Mouse (Mus musculus) forebrain, embryonic 11.5 days (tissue): Measurements from ENCODE around the gene Inafm2. TPM values are rescaled to one million over a fixed set of nuclear protein-coding genes. Genes with fewer than 3 reads are reported as not detected.

Experiments used
- ATAC-seq: fragments of 200-750 bp; cut with Nextera tagmentation; replicated peaks from 2 replicates; pipeline ENCODE4 v1.8.0; 2017; ENCODE audit warnings: moderate TSS enrichment; ENCODE audit not compliant: low FRiP score
- DNase-seq: peaks from one replicate; pipeline ENCODE4 v3.0.0-alpha.2; 2017; ENCODE audit warnings: low spot score
- H3K27ac ChIP-seq: fragments of 300-500 bp; sonication (generic); 2 replicates; pipeline ENCODE4 v1.5.1; 2014; ENCODE audit warnings: low read depth, low read length
- H3K27me3 ChIP-seq: fragments of 300-500 bp; sonication (generic); 2 replicates; pipeline ENCODE4 v1.6.1; 2014; ENCODE audit warnings: mild to moderate bottlenecking, low read length, mixed read lengths; ENCODE audit not compliant: control insufficient read depth, insufficient read depth
- H3K36me3 ChIP-seq: fragments of 300-500 bp; sonication (generic); 2 replicates; pipeline ENCODE4 v1.6.1; 2014; ENCODE audit warnings: mild to moderate bottlenecking, low read length, moderate library complexity, mixed read lengths; ENCODE audit not compliant: control insufficient read depth, insufficient read depth
- H3K4me1 ChIP-seq: fragments of 300-500 bp; sonication (generic); replicated peaks from 2 replicates; pipeline ENCODE4 v1.6.1; 2014; ENCODE audit warnings: low read length, mixed read lengths; ENCODE audit not compliant: control insufficient read depth, insufficient read depth
- H3K4me2 ChIP-seq: fragments of 300-500 bp; sonication (generic); 2 replicates; pipeline ENCODE4 v1.6.1; 2014; ENCODE audit warnings: low read depth, mild to moderate bottlenecking, low read length, moderate library complexity, mixed read lengths; ENCODE audit not compliant: severe bottlenecking
- H3K4me3 ChIP-seq: fragments of 300-500 bp; sonication (generic); 2 replicates; pipeline ENCODE4 v1.5.1; 2014; ENCODE audit warnings: low read depth, low read length
- H3K9ac ChIP-seq: fragments of 300-500 bp; sonication (generic); 2 replicates; pipeline ENCODE4 v1.6.1; 2014; ENCODE audit warnings: low read length
- H3K9me3 ChIP-seq: fragments of 300-500 bp; sonication (generic); 2 replicates; pipeline ENCODE4 v1.6.1; 2016; ENCODE audit warnings: low read length, mixed read lengths; ENCODE audit not compliant: control insufficient read depth
- WGBS: fragments of 180-500 bp; shearing (Covaris S2); extraction: QIAGEN DNeasy Blood & Tissue Kit; methylation state at CpG from one replicate; pipeline ENCODE4 v1.1.7; 2014; 5-methylcytosine and 5-hydroxymethylcytosine counted together
- polyA plus RNA-seq: library from polyadenylated mRNA; unstranded; fragments of >200 nt; fragmentation: Nextera tagmentation; extraction: Ambion mirVana; gene quantifications from 2 replicates; pipeline ENCODE4 v1.2.1, GENCODE M21; 2014

Gene Inafm2
- polyA plus RNA-seq, 1 experiment from 2014 or later = 30.4 TPM

DNA sequence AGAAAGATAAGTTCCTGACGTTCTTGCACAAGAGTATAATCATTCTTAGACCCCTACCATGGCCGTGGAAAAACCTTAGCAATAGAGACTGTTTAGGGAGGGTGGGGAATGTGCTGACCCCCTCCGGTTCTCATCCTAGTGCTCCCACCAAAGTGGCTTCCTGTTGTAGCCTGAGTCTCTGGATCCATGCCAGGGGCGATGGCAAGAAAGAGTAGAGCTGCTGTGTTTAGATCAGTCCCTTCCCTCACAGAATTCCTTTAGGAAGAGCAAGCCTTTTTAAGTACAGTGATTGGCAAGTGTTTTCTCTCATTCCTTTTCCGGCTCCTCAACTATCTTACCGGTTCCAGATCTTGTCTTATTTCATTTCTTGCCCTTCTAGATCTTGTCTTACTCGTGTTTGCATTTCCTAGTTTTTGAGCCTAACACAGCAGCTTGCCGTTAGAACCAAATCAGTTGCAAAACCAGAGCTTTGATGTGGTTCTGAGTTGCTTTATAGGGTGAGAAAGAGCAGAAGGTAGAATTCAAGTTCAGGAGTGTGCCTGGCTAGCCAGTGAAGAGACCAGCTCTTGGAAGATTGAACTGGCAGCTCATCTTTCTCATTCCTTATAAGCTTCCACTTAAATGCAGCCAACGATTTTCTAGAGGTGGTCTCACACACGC, 1.9 kb downstream of the Inafm2 start:
- peaks cover 24% of the 10 kb centered on the region for H3K4me1 ChIP-seq
- peaks cover 14% of the 10 kb centered on the region for H3K27me3 ChIP-seq
- WGBS = 45% methylated on average over 10 of the region's 10 CpGs
- no peak overlapping the region for H3K27ac ChIP-seq
- H3K9me3 ChIP-seq = no peaks in the 10 kb centered on the region
- H3K9ac ChIP-seq = no peak overlapping the region
- ATAC-seq (no peak), DNase-seq (no peak)
- H3K36me3 ChIP-seq = no peaks in the 10 kb centered on the region
- H3K4me2 ChIP-seq = peak overlapping the region; percentile 98; the same call in 1 of the 2 replicates
- peak overlapping the region; percentile 91; the same call in 1 of the 2 replicates for H3K4me3 ChIP-seq

DNA sequence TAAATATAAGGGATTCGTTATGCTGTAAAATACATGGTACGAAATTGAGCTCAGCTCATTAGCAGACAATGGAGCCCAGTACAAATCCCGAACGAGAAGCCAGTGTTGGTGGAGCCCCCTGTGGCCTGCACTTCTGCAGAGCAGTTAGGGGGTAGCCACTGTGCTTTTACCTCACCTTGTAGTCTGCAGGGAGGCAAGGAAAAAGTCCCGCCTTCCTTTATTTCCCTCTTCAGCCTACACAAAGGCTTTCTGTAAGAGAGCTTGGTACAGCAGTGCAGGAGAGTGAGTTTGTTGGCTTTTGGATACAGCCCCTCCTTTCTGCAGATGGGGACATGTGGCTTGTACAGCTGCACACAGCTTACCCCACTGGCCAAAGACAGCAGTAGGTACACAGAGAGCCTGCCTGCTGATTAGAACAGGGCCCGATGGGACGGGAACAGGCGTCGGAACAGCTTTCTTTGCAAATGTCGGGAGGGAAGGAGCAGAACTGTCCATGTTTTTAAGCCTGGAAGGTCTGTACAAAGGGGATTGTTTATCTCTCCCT, 3.9 kb downstream of the Inafm2 start:
- peaks cover 7% of the 10 kb centered on the region; the same call in 1 of the 2 replicates for H3K27me3 ChIP-seq
- H3K4me2 ChIP-seq = no peak overlapping the region
- no peaks in the 10 kb centered on the region for H3K9me3 ChIP-seq
- H3K4me1 ChIP-seq = peaks cover 24% of the 10 kb centered on the region
- no peak overlapping the region for H3K4me3 ChIP-seq
- H3K9ac ChIP-seq = peak overlapping the region; percentile 33; the same call in 1 of the 2 replicates
- DNase-seq (no peak), ATAC-seq (no peak; the same call in 1 of the 2 replicates)
- 17% methylated on average over 10 of the region's 10 CpGs for WGBS
- H3K27ac ChIP-seq = no peak overlapping the region
- H3K36me3 ChIP-seq = no peaks in the 10 kb centered on the region

DNA sequence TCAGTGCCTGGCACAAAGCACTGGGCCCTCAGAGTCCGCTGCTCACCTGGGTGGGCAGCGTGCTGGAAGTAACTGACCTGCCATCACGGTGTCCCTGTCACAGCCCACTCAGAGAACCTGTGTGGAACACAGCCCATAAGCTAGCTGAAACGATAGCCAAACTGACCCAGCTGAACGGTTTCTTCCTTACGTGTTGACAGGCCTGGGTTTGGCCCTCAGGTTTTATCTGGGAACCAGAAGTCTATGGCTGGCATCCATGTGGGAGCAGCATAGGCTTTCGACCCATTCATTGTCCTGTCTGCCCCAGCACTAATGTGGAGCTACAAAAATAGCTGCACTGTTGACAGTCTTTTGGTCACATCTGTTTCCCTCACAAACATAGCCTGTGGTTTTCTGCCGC, 4.9 kb downstream of the Inafm2 start:
- Histone ChIP-seq H3K27me3 (peaks cover 2% of the 10 kb centered on the region; the same call in 1 of the 2 replicates), H3K27ac (no peak overlapping the region), H3K4me3 (no peak overlapping the region), H3K4me2 (no peak overlapping the region), H3K9me3 (no peaks in the 10 kb centered on the region), H3K36me3 (no peaks in the 10 kb centered on the region), H3K9ac (no peak overlapping the region), H3K4me1 (peaks cover 17% of the 10 kb centered on the region)
- DNase-seq (no peak), ATAC-seq (no peak)
- WGBS = 87% methylated on average over 8 of the region's 8 CpGs

DNA sequence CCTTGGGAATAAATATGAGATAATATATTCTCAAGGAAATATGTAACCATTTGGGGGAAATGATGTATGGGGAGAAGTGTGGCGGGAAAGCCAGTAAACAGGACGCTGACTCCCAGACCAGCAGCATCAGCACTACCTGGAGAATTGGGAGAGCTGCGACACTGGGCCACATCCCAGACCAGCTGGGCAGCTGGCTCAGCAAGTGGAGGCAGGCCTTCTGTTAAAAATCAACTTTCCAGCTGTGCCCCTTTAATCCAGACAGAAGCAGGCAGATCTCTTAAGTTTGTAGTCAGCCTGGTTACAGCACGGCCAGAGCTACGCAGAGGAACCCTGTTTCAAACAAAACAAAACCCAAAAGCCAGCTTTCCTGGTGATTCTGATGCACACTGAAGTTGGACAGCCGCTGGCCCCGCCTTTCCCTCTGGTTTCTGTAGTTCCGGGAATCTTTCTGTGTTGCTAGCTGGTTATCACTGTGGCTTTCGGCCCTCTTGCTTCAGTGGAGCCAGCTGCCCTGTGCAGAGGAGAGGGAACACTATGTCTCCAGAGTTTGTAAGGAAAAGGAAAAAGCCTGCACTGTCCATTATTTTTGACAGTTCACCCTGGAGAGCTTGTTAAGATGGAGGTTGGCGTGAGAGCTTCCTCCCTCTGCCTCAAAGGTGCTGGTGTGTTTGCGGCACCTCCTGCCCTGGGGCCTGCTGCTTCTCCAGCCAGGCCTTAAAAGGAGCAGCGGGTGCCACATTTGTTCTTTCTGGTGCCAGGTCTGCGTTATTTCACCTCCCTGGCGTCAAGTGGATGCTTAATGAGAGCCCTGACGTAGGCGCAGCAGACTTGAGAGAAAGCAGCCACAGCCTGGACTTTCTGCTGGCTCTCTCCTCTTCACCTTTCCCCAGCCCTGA, 6.6 kb downstream of the Inafm2 start:
- H3K36me3 ChIP-seq = no peaks in the 10 kb centered on the region
- DNase-seq = no peak
- no peaks in the 10 kb centered on the region for H3K9me3 ChIP-seq
- no peak overlapping the region for H3K4me2 ChIP-seq
- H3K27me3 ChIP-seq = peaks cover 2% of the 10 kb centered on the region; the same call in 1 of the 2 replicates
- ATAC-seq = no peak
- H3K9ac ChIP-seq = no peak overlapping the region
- 75% methylated on average over 16 of the region's 16 CpGs for WGBS
- H3K4me1 ChIP-seq = peaks cover 17% of the 10 kb centered on the region
- no peak overlapping the region for H3K27ac ChIP-seq
- H3K4me3 ChIP-seq = no peak overlapping the region

DNA sequence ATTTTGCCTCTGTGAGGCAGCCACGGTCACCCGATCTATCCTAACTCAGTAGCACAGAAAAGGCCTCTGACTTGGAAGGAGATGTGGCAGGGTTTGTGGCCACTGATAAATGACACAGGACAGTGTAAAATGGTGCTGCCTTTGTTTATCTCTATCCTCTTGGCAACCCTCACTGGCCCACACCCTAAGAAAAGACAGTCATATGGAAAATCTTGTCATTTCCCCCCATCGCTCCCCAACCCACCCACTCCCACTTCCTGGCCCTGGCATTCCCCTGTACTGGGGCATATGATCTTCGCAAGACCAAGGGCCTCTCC, 7.2 kb downstream of the Inafm2 start:
- H3K4me3 ChIP-seq = no peak overlapping the region
- peaks cover 12% of the 10 kb centered on the region for H3K4me1 ChIP-seq
- 82% methylated on average over 4 of the region's 4 CpGs for WGBS
- ATAC-seq (no peak), DNase-seq (no peak)
- H3K27ac ChIP-seq = no peak overlapping the region
- no peaks in the 10 kb centered on the region for H3K9me3 ChIP-seq
- no peaks in the 10 kb centered on the region for H3K36me3 ChIP-seq
- H3K9ac ChIP-seq = no peak overlapping the region
- no peak overlapping the region for H3K4me2 ChIP-seq
- peaks cover 2% of the 10 kb centered on the region; the same call in 1 of the 2 replicates for H3K27me3 ChIP-seq

DNA sequence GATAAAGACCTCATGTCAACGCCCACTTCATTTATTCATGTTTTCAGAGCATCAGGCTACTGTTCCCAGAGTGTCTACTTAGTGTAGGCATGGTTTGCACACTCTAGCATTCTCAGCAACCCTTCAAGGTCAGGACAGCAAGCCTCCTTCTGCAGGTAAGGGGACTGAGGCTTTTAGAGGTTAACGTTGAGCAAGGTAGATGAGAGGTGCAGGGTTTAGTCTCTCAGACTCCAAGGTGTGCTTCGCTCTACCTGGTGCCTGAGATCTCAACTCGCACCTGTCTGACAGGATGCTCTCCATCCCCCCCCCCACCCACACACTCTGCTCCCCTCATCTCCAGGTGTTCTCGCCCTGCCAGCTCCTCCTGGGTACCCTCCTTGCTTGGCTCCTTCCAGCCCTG, 8.6 kb downstream of the Inafm2 start:
- Histone ChIP-seq H3K4me1 (peaks cover 4% of the 10 kb centered on the region; the same call in 1 of the 2 replicates), H3K9me3 (no peaks in the 10 kb centered on the region), H3K27me3 (no peaks in the 10 kb centered on the region), H3K9ac (no peak overlapping the region), H3K4me3 (no peak overlapping the region), H3K4me2 (no peak overlapping the region), H3K27ac (no peak overlapping the region), H3K36me3 (no peaks in the 10 kb centered on the region)
- ATAC-seq = no peak
- no peak for DNase-seq
- WGBS = 84% methylated on average over 5 of the region's 5 CpGs

DNA sequence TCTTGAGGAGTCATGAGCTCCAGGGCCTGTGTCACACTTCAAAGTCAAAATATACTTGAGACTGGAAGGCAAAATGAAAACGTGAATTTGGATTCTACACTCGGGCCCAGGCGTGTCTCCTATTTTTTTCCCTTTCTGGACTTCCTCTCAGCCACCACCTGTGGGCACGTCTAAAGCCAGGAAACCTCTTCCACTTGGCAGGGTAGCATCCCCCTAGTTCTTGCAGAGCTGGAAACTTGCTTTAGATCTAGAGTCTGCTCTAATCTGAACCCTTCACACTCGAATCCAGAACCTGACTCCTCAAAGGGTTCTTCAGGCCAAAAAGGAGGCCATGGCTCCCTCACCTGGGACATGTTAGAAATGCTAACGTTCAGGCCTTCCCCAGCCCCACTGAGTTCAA, 9.8 kb downstream of the Inafm2 start:
- H3K9me3 ChIP-seq = no peaks in the 10 kb centered on the region
- no peaks in the 10 kb centered on the region for H3K36me3 ChIP-seq
- no peak overlapping the region for H3K4me3 ChIP-seq
- no peak overlapping the region for H3K4me2 ChIP-seq
- DNase-seq (no peak), ATAC-seq (no peak)
- H3K4me1 ChIP-seq = no peaks in the 10 kb centered on the region
- no peak overlapping the region for H3K9ac ChIP-seq
- WGBS = 83% methylated on average over 6 of the region's 6 CpGs
- no peak overlapping the region for H3K27ac ChIP-seq
- no peaks in the 10 kb centered on the region for H3K27me3 ChIP-seq

DNA sequence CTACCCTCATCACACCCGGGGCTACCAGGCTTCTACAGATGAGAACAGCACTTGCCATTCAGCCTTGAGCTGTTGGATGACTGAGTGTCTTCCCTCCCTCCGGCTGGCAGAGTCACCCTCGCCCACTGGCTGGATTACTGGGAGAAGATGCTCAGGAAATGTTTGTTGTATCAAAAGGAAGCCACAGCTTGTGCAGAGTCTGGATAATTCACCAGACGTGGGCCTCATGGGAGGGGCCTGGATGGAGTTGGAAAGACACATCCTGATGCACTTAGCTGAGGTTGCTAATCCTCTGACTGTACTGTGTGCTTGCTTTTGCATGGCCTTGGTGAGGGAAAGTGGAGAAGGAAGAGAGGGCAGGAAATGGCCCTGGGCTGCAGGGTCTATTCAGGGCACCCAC, 10.5 kb downstream of the Inafm2 start:
- H3K4me2 ChIP-seq = no peak overlapping the region
- no peaks in the 10 kb centered on the region for H3K9me3 ChIP-seq
- ATAC-seq (no peak), DNase-seq (no peak)
- no peaks in the 10 kb centered on the region for H3K36me3 ChIP-seq
- H3K27me3 ChIP-seq = peaks cover 2% of the 10 kb centered on the region; the same call in 1 of the 2 replicates
- H3K4me1 ChIP-seq = peaks cover 3% of the 10 kb centered on the region; the same call in 1 of the 2 replicates
- H3K27ac ChIP-seq = no peak overlapping the region
- WGBS = 85% methylated on average over 4 of the region's 4 CpGs
- no peak overlapping the region for H3K9ac ChIP-seq
- no peak overlapping the region for H3K4me3 ChIP-seq
